Mouse (Mus musculus): ENCODE data around the gene Snapc2. TPM values are rescaled to one million over a fixed set of nuclear protein-coding genes. Genes with fewer than 3 reads are reported as not detected.

Snapc2 gene
- polyA plus RNA-seq, 2 experiments: 11.5 to 14.1 TPM

DNA sequence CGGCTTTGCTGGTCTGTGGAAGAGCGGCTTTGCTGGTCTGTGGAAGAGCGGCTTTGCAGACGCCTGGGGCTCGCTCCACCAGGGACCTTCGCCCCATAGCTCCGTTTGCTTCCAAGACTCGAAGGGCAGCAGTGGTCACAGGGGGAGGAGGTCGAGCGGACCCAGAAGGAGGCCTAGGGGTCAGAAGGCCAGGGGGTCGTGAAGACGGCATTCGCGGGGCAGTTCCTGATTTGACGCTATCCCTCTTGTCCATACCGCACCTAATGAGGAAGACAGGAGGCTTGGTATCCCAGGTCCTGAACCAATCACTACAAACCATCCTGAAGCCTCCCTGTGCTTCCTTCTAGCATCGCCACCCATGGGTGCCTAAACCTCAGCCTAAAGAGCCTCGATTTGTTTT lies 36.6 kb upstream of the Snapc2 start:
- H3K4me2 ChIP-seq (ENCODE audit: low read depth): no peak overlapping the region
- no peak for TF ChIP-seq CTCF (IDR thresholded peaks at IDR 0.05; ENCODE audit: low read depth)
- no peak for TF ChIP-seq EP300 (IDR thresholded peaks at IDR 0.05; ENCODE audit: low read depth)
- 12% methylated on average over 18 of the region's 18 CpGs for WGBS (ENCODE audit: insufficient replicate concordance)
- H3K4me3 ChIP-seq (ENCODE audit: insufficient read depth in 1 of 2, low read depth in 2 of 2, low read length in 2 of 2): no peak overlapping the region
- DNase-seq (ENCODE audit: low read depth in 3 of 3, low spot score in 3 of 3) (no peak), ATAC-seq (ENCODE audit: insufficient read depth) (no peak)
- H3K9ac ChIP-seq (replicated peaks): no peak overlapping the region
- no peak overlapping the region for H3K27ac ChIP-seq
- H3K9me3 ChIP-seq (ENCODE audit: control insufficient read depth, low read length): no peaks in the 10 kb centered on the region
- no peaks in the 10 kb centered on the region for H3K36me3 ChIP-seq (replicated peaks; ENCODE audit: control insufficient read depth, insufficient read depth, low read depth)
- peaks cover 50% of the 10 kb centered on the region for H3K27me3 ChIP-seq (ENCODE audit: control insufficient read depth, insufficient read depth, low read length)
- H3K4me1 ChIP-seq (replicated peaks; ENCODE audit: control insufficient read depth in 2 of 2, insufficient read depth in 2 of 2, low read length in 1 of 2): peaks cover 0 to 10% of the 10 kb centered on the region in 2 experiments; a peak in 2 of 4 replicates

DNA sequence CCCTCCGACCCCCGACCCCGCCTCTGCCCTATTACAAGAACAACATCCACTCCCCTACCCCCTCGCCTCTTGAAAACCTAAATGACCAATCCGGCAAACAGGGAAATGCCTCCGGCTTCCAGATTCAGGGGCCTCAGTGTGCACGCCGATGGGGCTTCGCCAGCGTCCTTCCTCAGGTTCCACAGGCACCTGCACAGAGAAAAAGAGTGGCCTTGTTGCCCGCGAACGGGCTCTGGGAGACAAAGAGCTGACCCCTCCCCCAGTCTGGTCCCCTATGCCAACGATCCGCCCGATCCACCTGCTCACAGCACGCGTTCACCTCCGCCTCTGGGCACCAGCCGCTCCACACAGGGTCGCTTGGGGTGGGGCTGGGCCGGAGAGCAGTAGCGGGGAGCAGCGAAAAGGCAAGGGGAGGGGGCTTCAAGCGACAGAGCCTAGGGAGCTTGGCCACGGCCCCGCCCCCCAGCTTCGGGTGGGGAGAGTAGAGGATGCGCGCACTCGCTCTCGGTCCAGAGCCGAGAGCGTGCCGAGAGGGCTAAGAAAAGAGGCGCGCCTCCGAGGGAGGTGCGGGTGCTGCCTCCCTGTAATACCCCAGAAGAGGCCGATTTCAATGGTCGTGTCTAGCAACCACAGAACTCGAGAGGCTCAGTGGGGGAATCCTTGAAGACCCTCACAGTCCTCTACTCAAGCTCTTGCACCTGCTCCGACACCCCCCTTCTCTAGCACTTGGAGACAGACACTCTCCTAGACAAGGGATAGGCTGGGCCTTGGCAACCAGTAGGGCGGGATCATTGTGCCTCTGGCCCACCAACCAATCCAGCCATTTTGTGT lies 35.9 kb upstream of the Snapc2 start, which contains the start of gene Prr36:
TSS of gene Prr36 (minus strand) at position 669 of the 831 bp plus-strand sequence.
- H3K4me3 ChIP-seq (ENCODE audit: insufficient read depth in 1 of 2, low read depth in 2 of 2, low read length in 2 of 2): peak within 1 kb of the TSS in 1 of 2 experiments; percentile 3; a peak in 1 of 4 replicates
- H3K4me1 ChIP-seq (replicated peaks; ENCODE audit: control insufficient read depth in 2 of 2, insufficient read depth in 2 of 2, low read length in 1 of 2): peaks cover 0 to 10% of the 10 kb centered on the region in 2 experiments; a peak in 2 of 4 replicates
- no peak within 1 kb of the TSS for H3K9ac ChIP-seq (replicated peaks)
- 3% methylated on average over 44 of the region's 44 CpGs for WGBS (ENCODE audit: insufficient replicate concordance)
- no peak within 1 kb of the TSS for H3K27ac ChIP-seq
- TF ChIP-seq CTCF (IDR thresholded peaks at IDR 0.05; ENCODE audit: low read depth): no peak
- TF ChIP-seq EP300 (IDR thresholded peaks at IDR 0.05; ENCODE audit: low read depth): no peak
- no peaks in the 10 kb centered on the region for H3K36me3 ChIP-seq (replicated peaks; ENCODE audit: control insufficient read depth, insufficient read depth, low read depth)
- no peaks in the 10 kb centered on the region for H3K9me3 ChIP-seq (ENCODE audit: control insufficient read depth, low read length)
- peak within 1 kb of the TSS; percentile 32 for H3K4me2 ChIP-seq (ENCODE audit: low read depth)
- no peak for DNase-seq (ENCODE audit: low read depth in 3 of 3, low spot score in 3 of 3)
- ATAC-seq (ENCODE audit: insufficient read depth): no peak
- H3K27me3 ChIP-seq (ENCODE audit: control insufficient read depth, insufficient read depth, low read length): peaks cover 50% of the 10 kb centered on the region

DNA sequence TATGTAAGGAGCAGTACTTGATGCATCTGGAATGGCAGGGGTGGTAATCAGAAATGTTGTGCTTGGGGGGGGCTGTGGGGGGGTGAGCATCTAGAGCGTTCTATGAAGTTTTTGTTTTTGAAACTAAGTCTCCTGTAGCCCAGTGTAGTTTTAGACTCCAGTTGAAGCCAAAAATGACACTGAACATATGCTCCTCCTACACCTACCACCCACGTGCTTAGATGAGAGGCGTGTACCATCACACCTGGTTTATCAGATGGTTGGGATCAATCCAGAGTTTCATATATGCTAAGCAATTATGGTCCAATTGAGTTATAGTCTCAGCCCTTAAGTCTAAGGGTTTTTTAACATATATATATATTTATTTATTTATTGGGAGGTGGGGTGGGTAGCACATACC lies 33.3 kb upstream of the Snapc2 start:
- Histone ChIP-seq H3K4me1 (replicated peaks; ENCODE audit: control insufficient read depth in 2 of 2, insufficient read depth in 2 of 2, low read length in 1 of 2) (no peaks in the 10 kb centered on the region), H3K4me2 (ENCODE audit: low read depth) (no peak overlapping the region), H3K9ac (replicated peaks) (no peak overlapping the region), H3K4me3 (ENCODE audit: insufficient read depth in 1 of 2, low read depth in 2 of 2, low read length in 2 of 2) (no peak overlapping the region), H3K36me3 (replicated peaks; ENCODE audit: control insufficient read depth, insufficient read depth, low read depth) (no peaks in the 10 kb centered on the region), H3K27ac (no peak overlapping the region), H3K27me3 (ENCODE audit: control insufficient read depth, insufficient read depth, low read length) (peaks cover 38% of the 10 kb centered on the region), H3K9me3 (ENCODE audit: control insufficient read depth, low read length) (no peaks in the 10 kb centered on the region)
- ATAC-seq (ENCODE audit: insufficient read depth) (no peak), DNase-seq (ENCODE audit: low read depth in 3 of 3, low spot score in 3 of 3) (no peak)
- 57% methylated on average over 3 of the region's 3 CpGs for WGBS (ENCODE audit: insufficient replicate concordance)
- TF ChIP-seq EP300 (IDR thresholded peaks at IDR 0.05; ENCODE audit: low read depth) (no peak), CTCF (IDR thresholded peaks at IDR 0.05; ENCODE audit: low read depth) (no peak)

DNA sequence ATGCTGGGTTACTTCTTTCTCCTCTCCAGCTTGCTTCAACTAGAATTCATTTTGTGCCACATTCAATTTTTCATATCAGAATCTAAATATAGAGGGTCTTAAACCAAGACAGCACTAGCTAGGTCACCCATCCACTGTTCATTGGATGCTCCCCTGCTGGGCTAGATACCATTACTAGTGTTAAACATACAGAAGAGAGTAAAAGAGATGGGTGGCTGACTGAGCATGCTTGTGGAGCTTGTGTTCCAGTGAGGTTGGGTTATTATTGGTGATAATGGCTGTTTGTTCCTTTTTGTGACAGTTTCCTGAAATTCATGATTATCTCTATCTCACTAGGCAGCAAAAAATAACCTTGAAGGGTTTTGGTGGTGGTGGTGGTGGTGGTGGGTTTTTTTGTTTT lies 30.8 kb upstream of the Snapc2 start:
- ATAC-seq (ENCODE audit: insufficient read depth): no peak
- H3K4me3 ChIP-seq (ENCODE audit: insufficient read depth in 1 of 2, low read depth in 2 of 2, low read length in 2 of 2): no peak overlapping the region
- no peak overlapping the region for H3K4me2 ChIP-seq (ENCODE audit: low read depth)
- no peaks in the 10 kb centered on the region; a peak in 1 of 4 replicates for H3K4me1 ChIP-seq (replicated peaks; ENCODE audit: control insufficient read depth in 2 of 2, insufficient read depth in 2 of 2, low read length in 1 of 2)
- H3K27me3 ChIP-seq (ENCODE audit: control insufficient read depth, insufficient read depth, low read length): peaks cover 23% of the 10 kb centered on the region
- H3K27ac ChIP-seq: no peak overlapping the region
- DNase-seq (ENCODE audit: low read depth in 3 of 3, low spot score in 3 of 3): no peak
- H3K9ac ChIP-seq (replicated peaks): no peak overlapping the region
- no peak for TF ChIP-seq CTCF (IDR thresholded peaks at IDR 0.05; ENCODE audit: low read depth)
- no peak for TF ChIP-seq EP300 (IDR thresholded peaks at IDR 0.05; ENCODE audit: low read depth)
- H3K9me3 ChIP-seq (ENCODE audit: control insufficient read depth, low read length): no peaks in the 10 kb centered on the region
- no peaks in the 10 kb centered on the region for H3K36me3 ChIP-seq (replicated peaks; ENCODE audit: control insufficient read depth, insufficient read depth, low read depth)

DNA sequence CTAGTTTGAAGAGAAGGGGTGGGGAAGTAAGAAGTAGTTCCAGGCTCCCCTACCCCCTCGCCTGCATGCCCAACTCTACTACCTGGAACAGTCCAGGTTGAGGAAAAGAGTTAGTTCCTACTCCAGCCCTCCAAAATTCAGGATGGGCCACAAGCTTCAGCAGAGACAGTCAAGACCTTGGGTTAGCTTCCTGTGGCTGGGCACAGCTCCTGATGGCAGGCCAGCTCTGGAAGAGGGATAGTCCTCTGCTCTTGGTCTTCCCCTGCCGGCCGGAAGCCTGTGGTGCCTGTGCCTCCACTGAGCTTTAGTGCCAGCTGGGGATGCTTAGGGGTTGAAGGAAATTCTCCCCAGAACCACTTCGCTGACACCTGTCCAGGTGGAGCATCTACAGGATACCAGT lies 26.6 kb upstream of the Snapc2 start:
- peak; percentile 15; the same call in 1 of the 2 replicates for TF ChIP-seq CTCF (IDR thresholded peaks at IDR 0.05; ENCODE audit: low read depth)
- no peak for TF ChIP-seq EP300 (IDR thresholded peaks at IDR 0.05; ENCODE audit: low read depth)
- ATAC-seq (ENCODE audit: insufficient read depth) (no peak), DNase-seq (ENCODE audit: low read depth in 3 of 3, low spot score in 3 of 3) (no peak)
- Histone ChIP-seq H3K9me3 (ENCODE audit: control insufficient read depth, low read length) (no peaks in the 10 kb centered on the region), H3K4me2 (ENCODE audit: low read depth) (peak overlapping the region; percentile 47), H3K9ac (replicated peaks) (no peak overlapping the region), H3K27ac (no peak overlapping the region), H3K27me3 (ENCODE audit: control insufficient read depth, insufficient read depth, low read length) (peaks cover 15% of the 10 kb centered on the region), H3K36me3 (replicated peaks; ENCODE audit: control insufficient read depth, insufficient read depth, low read depth) (no peaks in the 10 kb centered on the region), H3K4me1 (replicated peaks; ENCODE audit: control insufficient read depth in 2 of 2, insufficient read depth in 2 of 2, low read length in 1 of 2) (peaks cover 0 to 3% of the 10 kb centered on the region in 2 experiments; a peak in 2 of 4 replicates), H3K4me3 (ENCODE audit: insufficient read depth in 1 of 2, low read depth in 2 of 2, low read length in 2 of 2) (0 out of 4 replicates have a peak overlapping the region, but pooled peaks of 1 of the 2 experiments have one; percentile 0)
- 19% methylated on average over 4 of the region's 4 CpGs for WGBS (ENCODE audit: insufficient replicate concordance)

Measured in liver, embryonic 14.5 days (tissue).